Mouse (Mus musculus) E14TG2a.4 (cell line): ENCODE measurements around the gene Noxa1.

Experiments
- CTCF ChIP-seq: conservative IDR thresholded peaks from 2 replicates; pipeline ENCODE4 v1.5.1; 2014; ENCODE audit warnings: low read length
- NANOG ChIP-seq: IDR thresholded peaks from 2 replicates; pipeline ENCODE4 v1.6.1; 2014; ENCODE audit warnings: borderline replicate concordance, low read length, mixed read lengths
- POU5F1 ChIP-seq: IDR thresholded peaks from 2 replicates; pipeline ENCODE4 v1.6.1; 2014; ENCODE audit warnings: low read length, borderline replicate concordance

DNA sequence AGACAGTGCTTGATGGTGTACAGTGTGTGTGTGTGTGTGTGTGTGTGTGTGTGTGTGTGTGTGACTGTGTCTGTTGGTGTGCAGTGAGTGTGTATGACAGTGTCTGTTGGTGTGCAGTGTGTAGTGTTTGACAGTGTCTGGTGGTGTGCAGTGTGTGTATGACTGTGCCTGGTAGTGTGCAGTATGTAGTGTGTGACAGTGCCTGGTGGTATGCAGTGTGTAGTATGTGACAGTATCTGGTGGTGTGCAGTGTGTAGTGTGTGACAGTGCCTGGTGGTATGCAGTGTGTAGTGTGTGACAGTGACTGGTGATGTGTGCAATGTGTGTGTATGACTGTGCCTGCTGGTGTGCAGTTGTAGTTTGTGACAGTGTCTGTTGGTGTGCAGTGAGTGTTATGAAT, 14.5 kb upstream of the Noxa1 start:
- TF ChIP-seq CTCF (no peak), POU5F1 (no peak), NANOG (no peak)
